In genomic region chr4:140691481-140691880, GRCm38 (mm10) we compare ENCODE assay signal across 24 mouse cellular contexts. TPM values are rescaled to one million over a fixed set of nuclear protein-coding genes. Genes with fewer than 3 reads are reported as not detected.
DNase-seq lines count a peak whose midpoint lies in the region; ATAC-seq and TF ChIP-seq lines count a peak whose summit lies in the region.
"Had no signal": no experiment of that assay in that cellular context is flagged by ENCODE, and none has a peak within 500 bp of the region (broad histone marks: within the 10 kb centered on the region; RNA-seq: fewer than 3 reads in every experiment).

No protein-coding gene starts in this region.

- H3K36me3 ChIP-seq in hindbrain, embryonic 10.5 days, result no peaks in the 10 kb centered on the region
- no peaks in the 10 kb centered on the region for H3K36me3 ChIP-seq in hindbrain, embryonic 12.5 days
- H3K36me3 ChIP-seq in testis, adult 2 months (ENCODE audit: control insufficient read depth, insufficient read depth, low read length), result no peaks in the 10 kb centered on the region
- no peaks in the 10 kb centered on the region for H3K36me3 ChIP-seq in liver, embryonic 13.5 days
- H3K36me3 ChIP-seq in neural tube, embryonic 15.5 days, result no peaks in the 10 kb centered on the region
- H3K36me3 ChIP-seq: embryonic facial prominence, embryonic 10.5 days; heart, embryonic 10.5 days had no signal

- WGBS in hindbrain, embryonic 10.5 days, result 75% methylated on average over 7 of the region's 7 CpGs
- WGBS in hindbrain, embryonic 12.5 days, result 60% methylated on average over 7 of the region's 7 CpGs
- 44% methylated on average over 7 of the region's 7 CpGs for whole genome bisulfite sequencing in liver, embryonic 13.5 days (ENCODE audit: insufficient replicate concordance)
- WGBS in neural tube, embryonic 15.5 days, result 62% methylated on average over 7 of the region's 7 CpGs

- H3K4me1 ChIP-seq in hindbrain, embryonic 10.5 days (replicated peaks), result peaks cover 31% of the 10 kb centered on the region
- no peaks in the 10 kb centered on the region for H3K4me1 ChIP-seq in hindbrain, embryonic 12.5 days
- H3K4me1 ChIP-seq in testis, adult 2 months (ENCODE audit: control insufficient read depth, insufficient read depth, low read length), result peaks cover 7% of the 10 kb centered on the region
- peaks cover 96% of the 10 kb centered on the region for H3K4me1 ChIP-seq in liver, embryonic 13.5 days (replicated peaks)
- no peaks in the 10 kb centered on the region for H3K4me1 ChIP-seq in neural tube, embryonic 15.5 days

- H3K27me3 ChIP-seq in hindbrain, embryonic 10.5 days (ENCODE audit: insufficient read depth, poor library complexity, severe bottlenecking), result no peaks in the 10 kb centered on the region
- H3K27me3 ChIP-seq in hindbrain, embryonic 12.5 days, result peaks cover 6% of the 10 kb centered on the region; the same call in 1 of the 2 replicates
- H3K27me3 ChIP-seq in testis, adult 2 months (ENCODE audit: control insufficient read depth, insufficient read depth, low read length), result no peaks in the 10 kb centered on the region
- no peaks in the 10 kb centered on the region for H3K27me3 ChIP-seq in liver, embryonic 13.5 days
- no peaks in the 10 kb centered on the region for H3K27me3 ChIP-seq in neural tube, embryonic 15.5 days (replicated peaks)
- H3K27me3 ChIP-seq: CH12.LX had no signal

- no peak overlapping the region for H3K4me2 ChIP-seq in hindbrain, embryonic 12.5 days (replicated peaks)
- H3K4me2 ChIP-seq in liver, embryonic 13.5 days, result no peak overlapping the region
- H3K4me2 ChIP-seq in neural tube, embryonic 15.5 days, result no peak overlapping the region
- H3K4me2 ChIP-seq: hindbrain, embryonic 14.5 days had no signal

- no peak overlapping the region for H3K4me3 ChIP-seq in hindbrain, embryonic 10.5 days
- no peak overlapping the region for H3K4me3 ChIP-seq in hindbrain, embryonic 12.5 days
- peak overlapping the region; percentile 46 for H3K4me3 ChIP-seq in testis, adult 2 months (ENCODE audit: control insufficient read depth, low read depth, low read length)
- H3K4me3 ChIP-seq in liver, embryonic 13.5 days (replicated peaks), result no peak overlapping the region
- H3K4me3 ChIP-seq in neural tube, embryonic 15.5 days (replicated peaks), result no peak overlapping the region
- H3K4me3 ChIP-seq: embryonic facial prominence, embryonic 10.5 days; erythroblast, embryonic 14.5 days; heart, embryonic 10.5 days had no signal

- TF ChIP-seq POLR2A in testis, adult 2 months (IDR thresholded peaks at IDR 0.05; ENCODE audit: control insufficient read depth, low read depth, low read length), result no peak

- no peak overlapping the region for H3K9ac ChIP-seq in hindbrain, embryonic 12.5 days
- peak overlapping the region; percentile 1; the same call in 1 of the 2 replicates for H3K9ac ChIP-seq in liver, embryonic 13.5 days
- H3K9ac ChIP-seq in neural tube, embryonic 15.5 days (replicated peaks), result no peak overlapping the region
- H3K9ac ChIP-seq: hindbrain, embryonic 14.5 days had no signal

- ATAC-seq in hindbrain, embryonic 12.5 days (ENCODE audit: low FRiP score), result no peak
- ATAC-seq in liver, embryonic 13.5 days (ENCODE audit: low read depth), result no peak
- ATAC-seq in neural tube, embryonic 15.5 days (ENCODE audit: low FRiP score), result no peak
- ATAC-seq in erythroblast, adult 5-6 weeks (replicated peaks; ENCODE audit: low FRiP score, poor library complexity, severe bottlenecking), result no peak
- ATAC-seq: forebrain, embryonic 16.5 days had no signal

- no peak for TF ChIP-seq CTCF in testis, adult 2 months (IDR thresholded peaks at IDR 0.05; ENCODE audit: control insufficient read depth, insufficient read depth, insufficient replicate concordance, low read depth, low read length)

- peak overlapping the region; percentile 66 for H3K27ac ChIP-seq in hindbrain, embryonic 10.5 days
- no peak overlapping the region for H3K27ac ChIP-seq in hindbrain, embryonic 12.5 days
- H3K27ac ChIP-seq in testis, adult 2 months (ENCODE audit: control insufficient read depth, insufficient read depth, low read depth, low read length), result no peak overlapping the region
- H3K27ac ChIP-seq in liver, embryonic 13.5 days, result peak overlapping the region; percentile 59
- H3K27ac ChIP-seq in neural tube, embryonic 15.5 days (replicated peaks), result no peak overlapping the region
- H3K27ac ChIP-seq: embryonic facial prominence, embryonic 10.5 days; heart, embryonic 10.5 days; hindbrain, embryonic 14.5 days had no signal

- no peak for DNase-seq in hindbrain, embryonic 10.5 days (ENCODE audit: low spot score)
- DNase-seq in testis, postnatal 14 days (ENCODE audit: low spot score), result no peak
- DNase-seq in ES-CJ7 (ENCODE audit: low read depth, low spot score), result peak; percentile 59
- no peak for DNase-seq in liver, embryonic 13.5 days
- DNase-seq: adrenal gland, adult 8-10 months; adrenal gland, postnatal 36 days; cerebellum, adult 2 months; cerebellum, postnatal 10 days; gastrocnemius, postnatal 10 days; heart, adult 18-20 months; heart, postnatal 10 days; heart, postnatal 4 days had no signal

- H3K9me3 ChIP-seq in hindbrain, embryonic 10.5 days, result no peaks in the 10 kb centered on the region
- H3K9me3 ChIP-seq in hindbrain, embryonic 12.5 days (replicated peaks), result no peaks in the 10 kb centered on the region
- no peaks in the 10 kb centered on the region for H3K9me3 ChIP-seq in liver, embryonic 13.5 days (replicated peaks)
- no peaks in the 10 kb centered on the region for H3K9me3 ChIP-seq in neural tube, embryonic 15.5 days (replicated peaks)
- H3K9me3 ChIP-seq: embryonic facial prominence, embryonic 10.5 days; heart, embryonic 10.5 days had no signal

RNA-seq across cellular contexts. Expression of gene Rcc2, which starts 8.9 kb away (rescaled TPM):
- 33.9 and 37.5 TPM in 2 replicates for polyA plus RNA-seq in hindbrain, embryonic 10.5 days (2016; fragmentation: Nextera tagmentation; extraction: Ambion mirVana)
- polyA plus RNA-seq in hindbrain, embryonic 12.5 days (2016; fragmentation: Nextera tagmentation; extraction: Ambion mirVana), result 94.4 and 97.8 TPM in 2 replicates
- polyA plus RNA-seq in testis, adult 2 months (2012; rRNA removed), result 30.0 and 32.1 TPM in 2 replicates
- 20.6 and 25.7 TPM in 2 replicates for polyA plus RNA-seq in liver, embryonic 13.5 days (2015; fragmentation: Nextera tagmentation; extraction: Ambion mirVana)
- 16.7 and 16.8 TPM in 2 replicates for polyA plus RNA-seq in neural tube, embryonic 15.5 days (2015; fragmentation: Nextera tagmentation; extraction: Ambion mirVana)
- total RNA-seq in erythroblast, adult 5-6 weeks (2015; ENCODE audit: low replicate concordance), result 10.6 and 17.8 TPM in 2 replicates
- total RNA-seq in erythroblast, adult 5-6 weeks (2017; ENCODE audit: low replicate concordance), result 21.0 and 24.1 TPM in 2 replicates

RNA-seq across cellular contexts. Expression of gene Arhgef10l, which starts 25.7 kb away (rescaled TPM):
- 23.7 and 32.3 TPM in 2 replicates for polyA plus RNA-seq in hindbrain, embryonic 10.5 days (2016; fragmentation: Nextera tagmentation; extraction: Ambion mirVana)
- polyA plus RNA-seq in hindbrain, embryonic 12.5 days (2016; fragmentation: Nextera tagmentation; extraction: Ambion mirVana), result 31.2 and 31.7 TPM in 2 replicates
- polyA plus RNA-seq in testis, adult 2 months (2012; rRNA removed), result 5.9 and 7.2 TPM in 2 replicates
- polyA plus RNA-seq in liver, embryonic 13.5 days (2015; fragmentation: Nextera tagmentation; extraction: Ambion mirVana), result 2.6 and 2.7 TPM in 2 replicates
- polyA plus RNA-seq in neural tube, embryonic 15.5 days (2015; fragmentation: Nextera tagmentation; extraction: Ambion mirVana), result 23.6 and 26.4 TPM in 2 replicates
- total RNA-seq in erythroblast, adult 5-6 weeks (2015; ENCODE audit: low replicate concordance), result 1.5 and 7.3 TPM in 2 replicates
- 2.6 and 4.5 TPM in 2 replicates for total RNA-seq in erythroblast, adult 5-6 weeks (2017; ENCODE audit: low replicate concordance)

RNA-seq across cellular contexts. Expression of gene Padi6, which starts 51.0 kb away (rescaled TPM):
- 0.06 TPM in 1 of 2 replicates, not detected in the other for polyA plus RNA-seq in hindbrain, embryonic 10.5 days (2016; fragmentation: Nextera tagmentation; extraction: Ambion mirVana)
- 0.09 TPM in 1 of 2 replicates, not detected in the other for polyA plus RNA-seq in hindbrain, embryonic 12.5 days (2016; fragmentation: Nextera tagmentation; extraction: Ambion mirVana)
- polyA plus RNA-seq in testis, adult 2 months (2012; rRNA removed), result 11.0 and 11.8 TPM in 2 replicates
- polyA plus RNA-seq in liver, embryonic 13.5 days (2015; fragmentation: Nextera tagmentation; extraction: Ambion mirVana), result not detected in 2 replicates
- 0.65 TPM in 1 of 2 replicates, not detected in the other for polyA plus RNA-seq in neural tube, embryonic 15.5 days (2015; fragmentation: Nextera tagmentation; extraction: Ambion mirVana)
- total RNA-seq in erythroblast, adult 5-6 weeks (2015; ENCODE audit: low replicate concordance), result not detected in 2 replicates
- not detected in 2 replicates for total RNA-seq in erythroblast, adult 5-6 weeks (2017; ENCODE audit: low replicate concordance)
- total RNA-seq: adrenal gland, adult 8-10 months; adrenal gland, postnatal 36 days; CH12.LX; gastrocnemius, postnatal 10 days; heart, adult 18-20 months; heart, postnatal 10 days; heart, postnatal 4 days had no signal
- polyA plus RNA-seq: cerebellum, adult 2 months; embryonic facial prominence, embryonic 10.5 days; embryonic facial prominence, embryonic 14.5 days; erythroblast, embryonic 14.5 days; forebrain, embryonic 16.5 days; heart, embryonic 10.5 days; heart, embryonic 14.5 days; hindbrain, embryonic 14.5 days had no signal

Comparison
In these comparisons a context has a peak if more than half of its experiments do, and no peak if none do; other contexts are left out.
1. H3K27ac ChIP-seq: peak in hindbrain, embryonic 10.5 days (single experiment) and liver, embryonic 13.5 days (single experiment); none in hindbrain, embryonic 12.5 days (single experiment), testis, adult 2 months (single experiment) and neural tube, embryonic 15.5 days (single experiment).